Mouse (Mus musculus) lung, postnatal 25 days (tissue): ENCODE measurements around the gene Iqcf5.
"Not testable (repeated sequence)": the region's sequence is repeated elsewhere in the genome, so short reads cannot be mapped to it uniquely, and the experiment has no call there.

Source experiments
- DNase-seq: peaks from one replicate; pipeline ENCODE4 v3.0.0; 2022; ENCODE audit warnings: low spot score

The Iqcf5 gene

DNA sequence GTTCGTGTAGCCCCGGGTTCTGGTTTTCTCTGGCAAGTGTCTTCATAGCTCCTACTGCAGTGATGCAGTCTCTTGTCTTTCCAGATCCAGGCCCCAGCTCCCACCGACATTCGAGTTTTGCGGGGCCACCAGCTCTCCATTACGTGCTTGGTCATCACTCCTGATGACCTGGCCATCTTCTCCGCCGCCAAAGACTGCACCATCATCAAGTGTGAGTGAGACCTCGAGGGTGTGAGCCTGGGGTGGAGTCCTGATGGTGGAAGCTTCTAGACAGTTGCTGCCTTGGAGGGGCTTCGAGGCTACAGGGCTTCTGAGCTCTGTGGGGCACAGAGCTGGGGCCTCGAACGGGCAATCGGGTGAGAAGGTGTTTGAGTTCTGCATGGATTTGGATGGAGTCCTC lies 32.7 kb upstream of the Iqcf5 start:
- no peak for DNase-seq

DNA sequence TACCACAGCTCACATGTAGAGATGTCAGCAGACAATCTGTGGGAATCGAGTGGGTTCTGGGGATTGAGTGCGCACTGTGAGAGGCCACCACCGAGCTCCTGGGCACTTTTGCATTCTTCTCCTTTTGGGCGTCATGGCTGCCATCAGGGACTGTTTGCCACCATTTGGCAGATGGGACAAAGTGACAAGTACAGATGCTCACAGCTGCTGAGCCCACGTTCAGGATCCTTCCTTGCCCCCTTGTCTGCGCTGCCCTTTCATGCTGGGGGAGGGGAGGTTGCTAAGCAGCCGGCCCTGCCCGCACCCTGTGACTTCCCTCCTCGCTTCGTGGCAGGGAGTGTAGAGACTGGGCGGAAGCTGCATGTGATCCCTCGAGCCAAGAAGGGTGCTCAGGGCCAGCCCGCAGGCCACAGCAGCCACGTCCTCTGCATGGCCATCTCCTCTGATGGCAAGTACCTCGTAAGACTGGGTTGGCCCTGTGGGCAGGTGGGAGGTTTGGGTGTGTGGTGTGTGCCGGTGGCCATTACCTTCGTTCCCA lies 31.7 kb upstream of the Iqcf5 start:
- DNase-seq: no peak

DNA sequence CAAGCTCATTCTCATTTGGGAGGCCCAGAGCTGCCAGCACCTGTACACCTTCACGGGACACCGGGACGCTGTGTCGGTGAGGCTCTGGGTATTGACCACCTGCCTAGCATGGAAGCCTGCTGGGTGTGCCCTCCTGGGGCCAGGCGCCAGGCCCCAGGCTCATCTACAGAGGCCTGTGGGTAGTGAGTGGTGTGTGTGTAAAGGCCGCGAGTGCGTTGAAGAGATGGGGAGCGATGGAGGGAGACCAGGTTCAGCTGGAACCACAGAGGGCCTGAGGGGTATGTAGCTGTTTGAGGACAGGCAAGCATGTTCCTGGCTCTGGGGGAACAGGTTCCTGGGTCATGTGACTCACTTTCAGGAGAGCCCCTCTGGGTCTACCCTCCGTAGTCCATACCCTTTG lies 31.2 kb upstream of the Iqcf5 start:
- no peak for DNase-seq

DNA sequence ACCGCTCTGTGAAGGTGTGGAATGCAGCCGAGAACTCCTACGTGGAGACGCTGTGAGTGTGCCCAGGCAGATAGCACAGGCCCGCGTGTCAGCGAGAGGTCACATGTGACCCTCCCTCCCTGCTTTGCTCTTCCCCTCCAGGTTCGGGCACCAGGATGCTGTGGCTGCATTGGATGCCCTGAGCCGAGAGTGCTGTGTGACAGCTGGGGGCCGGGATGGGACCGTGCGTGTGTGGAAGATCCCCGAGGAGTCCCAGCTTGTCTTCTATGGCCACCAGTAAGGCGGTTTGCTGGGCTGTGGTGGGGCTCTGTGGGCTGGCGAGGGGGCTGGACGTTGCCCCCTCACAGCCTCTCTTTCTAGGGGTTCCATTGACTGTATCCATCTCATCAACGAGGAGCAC lies 30.8 kb upstream of the Iqcf5 start:
- no peak for DNase-seq

DNA sequence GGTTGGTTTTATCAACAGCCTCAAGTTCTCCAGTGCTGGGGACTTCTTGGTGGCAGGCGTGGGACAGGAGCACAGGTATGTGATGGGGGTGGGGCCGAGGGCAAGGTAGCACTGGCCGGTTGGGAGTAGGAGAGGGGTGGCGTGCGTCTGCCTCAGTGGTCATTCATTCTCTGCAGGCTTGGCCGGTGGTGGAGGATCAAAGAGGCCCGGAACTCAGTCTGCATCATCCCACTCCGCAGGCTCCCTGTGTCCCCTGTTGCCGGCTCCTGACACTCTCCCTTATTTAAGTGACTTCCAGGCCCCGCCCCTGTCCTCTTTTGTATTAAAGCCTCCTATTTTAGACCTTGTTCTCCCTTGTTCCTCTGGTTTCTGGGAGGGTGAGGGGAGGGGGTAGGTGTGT lies 29.3 kb upstream of the Iqcf5 start:
- DNase-seq: no peak

DNA sequence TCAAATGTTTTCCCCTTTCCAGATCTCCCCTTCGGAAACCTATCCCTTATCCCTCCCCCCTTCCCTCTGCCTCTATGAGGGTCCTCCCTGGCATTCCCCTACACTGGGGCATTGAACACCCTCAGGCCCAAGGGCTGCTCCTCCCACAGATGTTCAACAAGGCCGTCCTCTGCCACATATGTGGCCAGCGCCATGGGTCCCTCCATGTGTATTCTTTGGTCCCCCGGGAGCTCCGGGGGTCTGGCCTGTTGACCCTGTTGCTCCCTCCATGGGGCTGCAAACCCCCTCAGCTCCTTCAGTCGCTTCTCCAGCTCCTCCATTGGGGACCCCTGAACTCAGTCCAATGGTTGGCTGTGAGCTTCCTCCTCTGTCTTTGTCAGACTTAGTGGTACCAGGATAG lies 26.8 kb upstream of the Iqcf5 start:
- not testable (repeated sequence) for DNase-seq

DNA sequence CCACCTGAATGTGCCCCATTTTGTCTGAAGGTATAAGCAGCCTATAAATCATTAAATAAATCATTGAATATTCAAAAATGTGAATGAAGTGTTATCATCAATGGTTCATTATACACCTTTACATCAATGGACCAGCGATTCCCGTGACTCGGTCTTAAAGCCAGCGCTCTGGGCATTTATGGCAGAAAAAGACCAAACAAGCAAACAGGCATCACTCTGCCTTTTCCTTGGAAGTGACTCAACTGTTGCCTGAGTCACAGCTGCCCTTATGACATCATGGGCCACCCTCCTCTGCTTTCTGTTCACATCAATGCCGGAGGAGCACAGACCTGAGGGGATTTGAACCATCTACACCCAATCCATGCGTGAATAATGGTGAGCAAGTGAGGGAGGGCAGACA lies 14.7 kb upstream of the Iqcf5 start, which contains the start of gene Iqcf1:
Iqcf1 (plus strand) TSS at position 301 of the 400 bp plus-strand sequence.
- DNase-seq: no peak

DNA sequence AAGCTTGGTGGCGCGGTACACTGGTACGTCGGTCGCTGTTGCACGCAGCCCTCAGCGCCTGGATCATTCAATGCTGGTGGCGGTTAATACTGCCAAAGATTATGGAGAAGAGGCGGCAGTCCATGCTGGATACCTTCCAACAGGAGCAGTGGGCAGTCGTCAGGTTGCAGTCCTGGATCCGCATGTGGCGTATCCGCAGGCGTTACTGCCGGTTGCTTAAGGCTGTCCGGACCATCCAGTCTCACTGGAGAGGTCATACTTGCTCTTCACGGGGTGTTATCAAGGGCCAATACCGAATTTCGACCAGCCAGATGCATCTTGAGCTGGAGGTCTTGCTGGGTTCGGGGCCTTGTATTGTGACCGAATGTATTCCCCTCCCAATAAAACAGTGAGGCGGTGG lies 12.5 kb upstream of the Iqcf5 start:
- DNase-seq: no peak

DNA sequence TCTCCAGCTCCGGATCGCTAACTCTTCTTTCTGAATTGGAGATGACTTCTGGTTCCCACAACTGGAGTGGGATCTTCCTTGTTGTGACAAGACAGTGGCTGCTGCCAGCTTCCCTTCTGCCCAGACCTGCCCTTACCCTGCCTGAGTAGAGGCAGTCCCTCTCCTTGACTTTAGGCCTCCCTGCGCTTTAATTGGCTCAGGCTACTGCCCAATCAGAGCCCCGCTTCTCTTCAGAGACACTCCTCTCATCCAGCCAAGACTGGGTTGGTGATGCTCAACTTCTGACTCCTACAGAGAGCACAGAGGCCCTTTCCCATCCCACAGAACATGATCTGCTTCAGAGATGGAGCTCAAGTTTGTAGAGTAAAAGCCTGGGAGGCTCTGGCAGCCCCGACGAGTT lies 10.1 kb upstream of the Iqcf5 start:
- no peak for DNase-seq

DNA sequence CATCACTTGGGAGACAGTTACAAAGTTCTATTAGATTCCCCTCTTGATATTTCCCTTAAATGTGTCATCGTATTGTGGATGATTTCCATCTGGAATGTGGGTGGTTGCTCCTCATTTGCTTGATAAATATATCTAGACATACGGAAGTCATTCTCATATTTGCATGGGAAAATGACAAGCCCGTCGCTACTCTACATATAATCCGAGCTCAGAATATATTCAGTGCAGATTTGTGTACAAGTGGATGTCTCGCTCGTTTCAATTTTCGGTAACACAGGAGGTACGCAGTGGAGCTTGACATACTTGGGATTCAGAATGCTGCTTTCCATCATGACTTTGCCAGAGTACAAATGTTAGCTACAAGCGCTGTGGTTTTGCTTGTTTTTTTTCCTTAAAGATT lies 5.0 kb upstream of the Iqcf5 start:
- DNase-seq: no peak

DNA sequence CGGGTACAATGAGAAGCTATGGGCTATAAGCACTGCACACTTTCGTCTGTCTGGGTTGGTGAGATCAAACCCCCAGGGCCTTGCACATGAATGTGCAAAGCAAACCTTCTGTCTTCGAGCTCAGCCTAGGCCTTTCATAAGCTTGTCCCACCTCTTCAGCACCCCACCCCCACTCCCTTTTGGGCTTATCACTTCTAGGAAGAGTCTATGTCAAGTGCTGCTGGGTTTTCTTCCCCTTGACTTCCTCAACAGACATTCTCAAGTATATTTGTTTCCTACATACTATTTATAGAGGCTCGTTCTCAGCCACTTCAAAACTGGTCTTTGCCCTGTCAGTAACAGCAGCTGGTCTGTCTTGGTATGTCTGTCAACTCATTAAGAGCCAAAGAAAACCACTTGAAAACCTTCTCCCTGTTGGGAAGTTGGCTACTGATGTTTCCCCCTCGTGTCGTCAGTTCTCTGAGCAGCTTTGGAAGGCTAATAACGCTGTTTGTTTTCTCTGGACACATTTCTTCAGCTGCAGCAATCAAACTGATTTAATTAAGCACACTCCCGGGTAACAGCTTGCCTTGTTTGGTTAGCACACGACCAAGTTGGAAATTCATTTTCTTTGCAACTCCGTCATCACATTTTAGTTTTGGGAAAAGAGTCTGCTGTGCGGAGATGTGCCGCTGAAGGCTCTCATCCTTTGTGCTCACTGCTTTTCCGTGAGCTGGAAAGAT lies 1.5 kb upstream of the Iqcf5 start:
- peak; percentile 15 for DNase-seq

DNA sequence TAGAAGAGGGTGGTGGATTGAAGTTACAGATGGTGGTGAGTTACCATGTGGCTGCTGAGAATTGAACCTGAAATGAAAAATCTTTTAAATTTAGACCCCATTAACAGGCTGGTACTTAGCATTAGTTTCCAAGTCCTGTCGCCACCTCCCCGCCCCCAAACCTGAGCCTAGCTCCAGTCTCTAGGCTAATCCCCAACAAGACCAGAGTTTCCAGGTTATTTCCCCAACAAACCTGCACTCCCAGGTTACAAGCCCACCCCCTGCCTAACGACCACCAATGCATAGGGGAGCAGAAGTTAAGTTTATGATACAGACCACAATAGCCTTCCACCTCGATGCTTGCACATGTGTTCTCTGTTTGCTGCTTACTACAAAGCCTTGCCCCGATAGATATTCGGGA lies 807 bp upstream of the Iqcf5 start:
- DNase-seq: no peak

DNA sequence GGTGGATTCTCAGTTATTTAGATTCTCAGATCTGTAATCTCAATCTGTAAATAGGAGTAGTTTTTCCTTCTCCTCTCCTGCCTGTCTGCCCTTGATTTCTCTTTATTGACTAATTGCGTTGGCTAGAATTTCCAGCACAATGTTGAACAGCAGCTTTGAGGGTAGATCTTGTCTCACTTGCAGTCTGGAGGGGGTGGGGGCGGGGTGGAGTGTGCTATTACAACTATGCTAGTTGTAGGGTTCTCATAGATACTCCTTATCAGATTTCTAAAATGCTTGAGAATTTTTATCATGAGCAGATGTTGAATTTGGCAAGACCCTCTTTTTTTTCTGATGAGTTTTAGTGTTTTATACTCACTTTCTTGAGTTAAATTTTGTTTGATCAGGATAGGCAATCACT lies 5.1 kb downstream of the Iqcf5 start:
- no peak for DNase-seq

DNA sequence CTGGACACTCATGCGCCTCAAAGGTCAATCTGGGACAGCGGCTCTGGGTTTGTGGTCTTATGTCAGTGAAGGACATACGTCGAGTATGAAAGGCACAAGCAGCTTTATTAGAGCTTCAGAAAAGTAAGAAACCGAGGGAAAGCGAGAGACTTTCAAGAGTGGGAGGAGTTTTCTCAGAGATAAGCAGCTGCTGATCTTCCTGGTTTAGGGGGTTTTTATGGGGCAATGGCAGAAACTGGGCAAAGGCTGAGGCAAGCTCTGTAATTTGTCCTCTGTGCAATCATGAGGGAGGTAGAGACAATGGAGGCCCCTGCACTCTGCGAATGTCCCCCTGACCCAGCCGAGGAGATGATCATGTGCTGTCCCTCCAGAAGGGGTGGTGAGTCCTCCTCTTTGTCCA lies 5.5 kb downstream of the Iqcf5 start:
- DNase-seq: no peak

DNA sequence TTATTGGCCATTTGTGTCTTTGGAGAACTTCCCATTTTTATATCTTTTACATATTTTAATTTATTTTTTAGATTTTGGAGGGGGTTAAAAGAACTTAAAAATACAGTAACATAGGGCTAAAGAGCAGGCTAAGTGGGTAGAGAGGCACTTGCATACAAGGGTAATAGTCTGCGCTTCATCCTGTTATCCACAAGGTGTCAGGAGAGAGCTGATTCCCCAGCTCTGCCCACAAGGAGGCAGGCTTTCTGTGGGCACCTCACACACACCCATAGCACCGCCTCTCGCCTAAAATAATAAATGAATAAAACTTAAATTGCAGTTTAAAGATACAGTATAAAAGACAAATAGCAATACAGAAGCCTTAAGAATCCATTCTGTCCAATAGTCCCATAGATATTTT lies 17.5 kb downstream of the Iqcf5 start:
- DNase-seq: peak; percentile 7

DNA sequence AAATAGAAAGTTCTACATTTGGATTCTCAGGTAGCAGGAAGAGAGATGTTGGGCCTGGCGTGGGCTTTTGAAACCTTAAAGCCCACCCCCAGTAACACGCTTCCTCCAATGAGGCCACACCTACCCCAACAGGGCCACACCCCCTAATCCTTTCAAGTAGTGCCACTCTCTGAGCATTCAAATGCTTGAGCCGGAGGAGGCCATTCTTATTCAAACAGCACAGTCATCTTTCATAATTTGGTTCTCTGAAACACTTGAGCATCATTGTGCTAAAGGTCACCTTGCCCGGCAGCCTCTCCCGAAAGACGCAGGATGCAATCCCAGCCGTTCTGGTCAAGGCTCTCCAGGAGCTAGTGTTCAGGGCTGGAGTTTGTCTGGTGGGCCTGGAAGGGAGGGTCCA lies 19.9 kb downstream of the Iqcf5 start:
- no peak for DNase-seq

DNA sequence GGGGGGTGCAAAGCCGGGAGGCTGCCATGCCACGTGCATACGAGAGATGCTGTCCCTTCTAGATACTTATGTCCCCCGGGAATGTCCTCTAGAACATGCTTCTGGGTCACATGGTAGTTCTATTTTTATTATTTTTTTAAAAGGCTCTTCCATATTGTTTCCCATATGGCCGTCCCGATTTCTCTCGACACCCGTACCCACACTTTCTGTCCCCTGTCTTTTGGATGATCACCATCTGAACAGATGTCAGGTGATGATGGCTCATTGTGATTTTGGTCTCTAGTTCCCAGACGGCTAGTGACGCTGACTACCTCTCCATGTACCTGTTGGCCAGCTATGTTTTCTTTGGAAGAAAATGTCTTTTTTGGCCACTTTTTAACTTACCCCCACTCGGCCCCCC lies 20.6 kb downstream of the Iqcf5 start:
- no peak for DNase-seq

DNA sequence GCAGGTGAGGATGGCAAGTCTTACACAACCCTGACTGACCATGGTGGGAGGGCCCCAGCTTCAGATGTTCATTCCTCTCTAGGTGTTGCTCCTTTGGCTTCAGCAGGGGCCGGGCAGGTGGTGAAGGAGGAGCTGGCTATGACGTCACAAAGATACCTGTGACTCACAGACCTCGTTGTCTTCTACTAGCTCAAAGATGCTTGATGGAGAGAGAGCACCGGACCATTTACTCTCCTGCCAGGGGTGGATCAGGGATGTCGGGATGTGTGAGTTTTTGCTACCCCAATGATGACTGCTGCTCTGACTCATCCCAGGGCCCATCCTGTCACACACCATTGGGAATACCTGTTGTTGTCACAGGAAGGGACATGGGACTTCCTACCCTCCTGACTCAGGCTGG lies 47.2 kb downstream of the Iqcf5 start, which contains the start of gene Iqcf3:
Iqcf3 (minus strand) TSS at position 101 of the 400 bp plus-strand sequence.
- DNase-seq: no peak

DNA sequence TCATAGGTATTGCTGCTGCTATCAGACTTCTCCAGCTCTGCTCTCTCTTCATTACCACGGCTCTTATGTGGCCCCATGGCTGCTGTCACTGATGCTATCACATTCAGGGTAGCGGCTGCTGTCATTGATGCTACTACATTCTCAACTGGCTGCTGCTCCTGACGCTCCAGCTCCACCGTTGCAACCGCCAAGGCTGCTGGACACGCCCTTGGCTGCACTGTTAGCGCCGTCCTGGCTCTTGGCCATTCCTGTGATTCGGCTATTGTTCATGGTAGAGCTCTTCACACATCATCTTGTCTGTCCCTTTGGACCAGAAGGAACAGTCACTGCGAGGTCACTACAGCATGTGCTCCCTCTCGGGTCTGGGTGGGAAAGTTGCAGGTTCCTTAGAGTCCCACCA lies 47.9 kb downstream of the Iqcf5 start:
- DNase-seq: no peak

DNA sequence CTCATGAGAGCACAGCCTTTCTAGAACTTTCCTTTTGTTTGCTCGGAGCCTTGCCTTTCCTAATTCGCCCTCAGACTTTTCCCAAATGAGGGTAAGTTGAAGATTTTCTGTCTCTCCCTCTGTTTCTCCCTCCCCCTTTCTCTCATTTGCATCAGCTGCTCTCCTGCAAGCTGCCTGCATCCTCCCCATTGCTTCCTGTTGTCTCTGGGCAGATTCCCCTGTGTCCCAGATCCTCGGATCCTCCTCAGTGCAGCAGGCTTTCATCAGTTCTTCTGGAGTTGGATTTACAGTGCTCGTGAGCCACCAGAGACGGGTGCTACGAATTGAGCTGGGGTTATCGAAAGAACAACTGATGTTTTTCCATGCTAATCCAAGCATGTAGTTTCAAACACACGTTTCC lies 49.7 kb downstream of the Iqcf5 start:
- no peak for DNase-seq
